In genomic region chr16:92518718-92519117, GRCm38 (mm10) we compare ENCODE assay signal across 22 mouse cellular contexts. TPM values are rescaled to one million over a fixed set of nuclear protein-coding genes. Genes with fewer than 3 reads are reported as not detected.
DNase-seq lines count a peak whose midpoint lies in the region; ATAC-seq lines count a peak whose summit lies in the region.
"Had no signal": no experiment of that assay in that cellular context is flagged by ENCODE, and none has a peak within 500 bp of the region (broad histone marks: within the 10 kb centered on the region; RNA-seq: fewer than 3 reads in every experiment).

No protein-coding gene starts in this region.

- intact Hi-C loops in left cerebral cortex, postnatal 25 days (cut with DNase I): loop anchor here (2.0 to 5.0 kb wide), 2 partner anchors 934 to 1024 kb away; no protein-coding TSS in a partner anchor
- intact Hi-C loops in heart, postnatal 10 days (cut with DNase I): no loop called here

- no peaks in the 10 kb centered on the region for H3K36me3 ChIP-seq in embryonic facial prominence, embryonic 11.5 days (replicated peaks; ENCODE audit: control insufficient read depth, insufficient read depth, low read depth, low read length)
- H3K36me3 ChIP-seq in limb, embryonic 10.5 days: no peaks in the 10 kb centered on the region
- H3K36me3 ChIP-seq: embryonic facial prominence, embryonic 12.5 days; heart, embryonic 13.5 days; neural tube, embryonic 13.5 days had no signal

- no peak overlapping the region for H3K4me2 ChIP-seq in embryonic facial prominence, embryonic 11.5 days (ENCODE audit: low read depth, low read length)
- H3K4me2 ChIP-seq: embryonic facial prominence, embryonic 12.5 days; heart, embryonic 13.5 days; hindbrain, embryonic 14.5 days; neural tube, embryonic 13.5 days had no signal

- H3K27me3 ChIP-seq in embryonic facial prominence, embryonic 11.5 days (ENCODE audit: control insufficient read depth, insufficient read depth, low read length): no peaks in the 10 kb centered on the region
- 0 out of 2 replicates have a peak, but pooled peaks cover 5% of the 10 kb centered on the region for H3K27me3 ChIP-seq in limb, embryonic 10.5 days (ENCODE audit: low read depth, poor library complexity, severe bottlenecking)
- H3K27me3 ChIP-seq: embryonic facial prominence, embryonic 12.5 days; neural tube, embryonic 13.5 days had no signal

- H3K4me1 ChIP-seq in embryonic facial prominence, embryonic 11.5 days (ENCODE audit: control insufficient read depth, insufficient read depth, low read length): no peaks in the 10 kb centered on the region
- peaks cover 35% of the 10 kb centered on the region for H3K4me1 ChIP-seq in limb, embryonic 10.5 days
- H3K4me1 ChIP-seq: neural tube, embryonic 13.5 days had no signal

- 64% methylated on average over 4 of the region's 4 CpGs for WGBS in embryonic facial prominence, embryonic 11.5 days
- 69% methylated on average over 4 of the region's 4 CpGs for WGBS in limb, embryonic 10.5 days

- ATAC-seq in embryonic facial prominence, embryonic 11.5 days (replicated peaks; ENCODE audit: insufficient number of reproducible peaks, low FRiP score, low TSS enrichment, low read depth): no peak
- ATAC-seq: forebrain, postnatal 0 days had no signal

- H3K9ac ChIP-seq in embryonic facial prominence, embryonic 11.5 days (replicated peaks; ENCODE audit: low read length): no peak overlapping the region
- H3K9ac ChIP-seq: embryonic facial prominence, embryonic 12.5 days; forebrain, postnatal 0 days; heart, embryonic 13.5 days; hindbrain, embryonic 14.5 days; neural tube, embryonic 13.5 days had no signal

- H3K27ac ChIP-seq in embryonic facial prominence, embryonic 11.5 days (replicated peaks; ENCODE audit: low read depth, low read length): 0 out of 2 replicates have a peak overlapping the region, but pooled peaks have one; percentile 13
- H3K27ac ChIP-seq in limb, embryonic 10.5 days: 0 out of 2 replicates have a peak overlapping the region, but pooled peaks have one; percentile 3
- H3K27ac ChIP-seq: embryonic facial prominence, embryonic 12.5 days; heart, embryonic 13.5 days; hindbrain, embryonic 14.5 days; neural tube, embryonic 13.5 days had no signal

- no peaks in the 10 kb centered on the region for H3K9me3 ChIP-seq in embryonic facial prominence, embryonic 11.5 days (replicated peaks; ENCODE audit: control insufficient read depth, low read length)
- no peaks in the 10 kb centered on the region for H3K9me3 ChIP-seq in limb, embryonic 10.5 days (replicated peaks)
- H3K9me3 ChIP-seq: embryonic facial prominence, embryonic 12.5 days; heart, embryonic 13.5 days; neural tube, embryonic 13.5 days had no signal

- peak; percentile 55 for DNase-seq in kidney, postnatal 14 days
- DNase-seq in kidney, adult 9 months: no peak
- DNase-seq in embryonic facial prominence, embryonic 11.5 days (ENCODE audit: low spot score): peak; percentile 39
- DNase-seq in limb, embryonic 10.5 days (ENCODE audit: low spot score): no peak
- DNase-seq in lung, postnatal 14 days: peak; percentile 12
- DNase-seq in left cerebral cortex, postnatal 25 days (ENCODE audit: low spot score in 2 of 2): no peak
- no peak for DNase-seq in heart, postnatal 10 days
- no peak for DNase-seq in layer of hippocampus, postnatal 10 days (ENCODE audit: low spot score in 2 of 2)
- DNase-seq: adrenal gland, postnatal 36 days; cerebellum, adult 9-10 months; forebrain, postnatal 0 days; gastrocnemius, postnatal 25 days; heart, adult 18-20 months; heart, postnatal 36 days; midbrain, embryonic 14.5 days; retina, postnatal 1 day; right cerebral cortex, postnatal 25 days; spleen, adult 18-20 months had no signal

- H3K4me3 ChIP-seq in embryonic facial prominence, embryonic 11.5 days (ENCODE audit: low read depth, low read length): no peak overlapping the region
- no peak overlapping the region for H3K4me3 ChIP-seq in limb, embryonic 10.5 days
- H3K4me3 ChIP-seq: embryonic facial prominence, embryonic 12.5 days; heart, embryonic 13.5 days; neural tube, embryonic 13.5 days had no signal

RNA-seq across cellular contexts. Expression of gene Clic6, which starts 33.2 kb away (rescaled TPM):
- polyA plus RNA-seq in embryonic facial prominence, embryonic 11.5 days (2014; fragmentation: Nextera tagmentation; extraction: Ambion mirVana): 1.2 and 1.9 TPM in 2 replicates
- polyA plus RNA-seq in limb, embryonic 10.5 days (2016; fragmentation: Nextera tagmentation; extraction: Ambion mirVana): 0.64 and 0.84 TPM in 2 replicates
- total RNA-seq in left cerebral cortex, postnatal 25 days (2021): 1 to 10 TPM; 2.7 to 3.4 TPM
- total RNA-seq in heart, postnatal 10 days (2021): under 1 TPM; 0.12 to 0.29 TPM
- total RNA-seq in layer of hippocampus, postnatal 10 days (2021): 1 to 10 TPM in 1 of 2 experiments, under 1 TPM in 1; 0.56 to 5.3 TPM
- total RNA-seq: gastrocnemius, postnatal 25 days had no signal

RNA-seq across cellular contexts. Expression of gene Rcan1, which starts 48.1 kb away (rescaled TPM):
- 36.6 and 42.0 TPM in 2 replicates for polyA plus RNA-seq in embryonic facial prominence, embryonic 11.5 days (2014; fragmentation: Nextera tagmentation; extraction: Ambion mirVana)
- 26.1 and 28.0 TPM in 2 replicates for polyA plus RNA-seq in limb, embryonic 10.5 days (2016; fragmentation: Nextera tagmentation; extraction: Ambion mirVana)
- total RNA-seq in left cerebral cortex, postnatal 25 days (2021): 10 to 100 TPM; 60.4 to 63.9 TPM
- 10 to 100 TPM; 87.4 to 90.2 TPM for total RNA-seq in heart, postnatal 10 days (2021)
- 10 to 100 TPM; 40.4 to 43.8 TPM for total RNA-seq in layer of hippocampus, postnatal 10 days (2021)

Comparison
In these comparisons a context has a peak if more than half of its experiments do, and no peak if none do; other contexts are left out.
1. DNase-seq: peak in kidney, postnatal 14 days (single experiment), embryonic facial prominence, embryonic 11.5 days (single experiment) and lung, postnatal 14 days (single experiment); none in kidney, adult 9 months (single experiment), limb, embryonic 10.5 days (single experiment), left cerebral cortex, postnatal 25 days (0 of 2), heart, postnatal 10 days (0 of 2) and layer of hippocampus, postnatal 10 days (0 of 2).